Mouse (Mus musculus) kidney, embryonic 14.5 days (tissue): ENCODE measurements around the gene Afg3l1. TPM values are rescaled to one million over a fixed set of nuclear protein-coding genes. Genes with fewer than 3 reads are reported as not detected.
A peak's percentile ranks its signal among the peaks of the same experiment; 100 is the strongest.
"Not testable (repeated sequence)": the region's sequence is repeated elsewhere in the genome, so short reads cannot be mapped to it uniquely, and the experiment has no call there.

Experiments used
- ATAC-seq: fragments of 200-750 bp; cut with Nextera tagmentation; 2 replicates; pipeline ENCODE4 v1.8.0; 2017; ENCODE audit warnings: moderate number of reproducible peaks, mild to moderate bottlenecking, moderate TSS enrichment, moderate library complexity; ENCODE audit not compliant: low FRiP score, low TSS enrichment
- H3K27ac ChIP-seq: fragments of 300-500 bp; sonication (generic); 2 replicates; pipeline ENCODE4 v1.5.1; 2014; ENCODE audit warnings: low read depth, mild to moderate bottlenecking, low read length, moderate library complexity, mixed read lengths
- H3K27me3 ChIP-seq: fragments of 300-500 bp; sonication (generic); 2 replicates; pipeline ENCODE4 v1.6.1; 2014; ENCODE audit warnings: mild to moderate bottlenecking, low read length; ENCODE audit not compliant: control insufficient read depth, insufficient read depth
- H3K36me3 ChIP-seq: fragments of 300-500 bp; sonication (generic); 2 replicates; pipeline ENCODE4 v1.6.1; 2014; ENCODE audit warnings: low read length, mixed read lengths; ENCODE audit not compliant: control insufficient read depth, insufficient read depth
- H3K4me1 ChIP-seq: fragments of 300-500 bp; sonication (generic); 2 replicates; pipeline ENCODE4 v1.6.1; 2014; ENCODE audit warnings: low read length, mixed read lengths; ENCODE audit not compliant: control insufficient read depth, insufficient read depth
- H3K4me2 ChIP-seq: fragments of 300-500 bp; sonication (generic); replicated peaks from 2 replicates; pipeline ENCODE4 v1.6.1; 2014; ENCODE audit warnings: low read depth, mild to moderate bottlenecking, low read length
- H3K4me3 ChIP-seq: fragments of 300-500 bp; sonication (generic); 2 replicates; pipeline ENCODE4 v1.5.1; 2014; ENCODE audit warnings: mild to moderate bottlenecking, low read length
- H3K9ac ChIP-seq: fragments of 300-500 bp; sonication (generic); 2 replicates; pipeline ENCODE4 v1.6.1; 2014; ENCODE audit warnings: low read depth, mild to moderate bottlenecking, low read length, moderate library complexity
- H3K9me3 ChIP-seq: fragments of 300-500 bp; sonication (generic); 2 replicates; pipeline ENCODE4 v1.6.1; 2016; ENCODE audit warnings: low read length; ENCODE audit not compliant: control insufficient read depth
- WGBS: fragments of 180-500 bp; shearing (Covaris S2); extraction: QIAGEN DNeasy Blood & Tissue Kit; methylation state at CpG from one replicate; pipeline ENCODE4 v1.1.7; 2014; 5-methylcytosine and 5-hydroxymethylcytosine counted together
- polyA plus RNA-seq: library from polyadenylated mRNA; unstranded; fragments of >200 nt; fragmentation: Nextera tagmentation; extraction: Ambion mirVana; gene quantifications from 2 replicates; pipeline ENCODE4 v1.2.1, GENCODE M21; 2014

Gene Afg3l1
- polyA plus RNA-seq, 1 experiment from 2014 or later: 43.2 TPM

DNA sequence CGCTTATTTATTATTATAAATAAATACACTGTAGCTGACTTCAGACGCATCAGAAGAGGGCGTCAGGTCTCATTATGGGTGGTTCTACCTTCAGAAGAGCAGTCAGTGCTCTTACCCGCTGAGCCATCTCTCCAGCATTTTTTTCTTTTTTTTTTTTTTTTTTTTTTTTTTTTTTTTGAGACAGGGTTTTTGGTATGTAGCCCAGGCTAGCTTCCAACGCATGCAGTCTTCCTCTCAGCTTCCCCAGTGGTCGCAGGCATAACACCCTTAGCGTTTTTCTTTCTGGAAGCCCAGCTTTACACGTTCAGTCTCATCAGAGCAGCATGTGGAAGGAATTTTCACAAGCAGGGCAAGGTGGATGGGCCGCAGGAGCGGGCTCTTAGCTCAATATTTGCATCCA is 40.5 kb downstream of the Afg3l1 start:
- Histone ChIP-seq H3K36me3 (peaks cover 22% of the 10 kb centered on the region), H3K4me1 (peaks cover 15% of the 10 kb centered on the region; the same call in 1 of the 2 replicates), H3K27me3 (peaks cover 24% of the 10 kb centered on the region), H3K9ac (no peak overlapping the region), H3K4me2 (peak overlapping the region; percentile 88), H3K9me3 (no peaks in the 10 kb centered on the region), H3K4me3 (peak overlapping the region; percentile 82), H3K27ac (no peak overlapping the region)
- 40% methylated on average over 10 of the region's 10 CpGs for WGBS
- ATAC-seq: no peak

DNA sequence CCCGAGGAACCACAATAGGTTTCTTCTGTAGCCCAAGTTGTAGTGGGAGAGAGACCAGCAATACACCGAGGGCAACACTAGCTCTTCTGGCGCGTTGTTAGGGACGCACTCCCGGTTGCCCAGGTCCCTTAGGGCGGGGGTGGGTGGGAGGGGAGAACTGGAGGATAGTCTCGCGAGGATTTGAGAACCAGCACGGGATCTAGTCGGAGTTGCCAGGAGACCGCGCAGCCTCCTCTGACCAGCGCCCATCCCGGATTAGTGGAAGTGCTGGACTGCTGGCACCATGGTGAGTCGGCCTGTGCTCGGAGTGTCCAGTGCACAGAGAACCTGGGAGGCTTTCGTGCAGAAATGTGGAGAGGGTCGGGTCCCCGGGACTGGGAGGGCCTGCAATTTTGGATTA is 41.0 kb downstream of the Afg3l1 start, which contains the start of gene Gas8:
Gene Gas8 (plus strand): TSS at position 168 of the 400 bp plus-strand sequence.
- peak; percentile 92 for ATAC-seq
- Histone ChIP-seq H3K4me3 (peak within 1 kb of the TSS; percentile 82), H3K4me2 (peak within 1 kb of the TSS; percentile 88)

GRCm38 (mm10) chr8:123520048-123520447 is 42.3 kb downstream of the Afg3l1 start:
- H3K4me3 ChIP-seq, ATAC-seq, H3K9ac ChIP-seq, H3K27me3 ChIP-seq, H3K4me1 ChIP-seq, H3K9me3 ChIP-seq, H3K27ac ChIP-seq, H3K4me2 ChIP-seq: not testable (repeated sequence)
- WGBS: 88% methylated on average over 1 of the region's 1 CpGs
- peaks cover 41% of the 10 kb centered on the region for H3K36me3 ChIP-seq

More for the DNA sequence above, 41.0 kb downstream of the Afg3l1 start, which contains the start of gene Gas8:
- Histone ChIP-seq H3K9me3 (no peaks in the 10 kb centered on the region), H3K27me3 (peaks cover 19% of the 10 kb centered on the region), H3K36me3 (peaks cover 27% of the 10 kb centered on the region), H3K9ac (peak within 1 kb of the TSS; percentile 84), H3K27ac (no peak within 1 kb of the TSS; the same call in 1 of the 2 replicates), H3K4me1 (peaks cover 15% of the 10 kb centered on the region; the same call in 1 of the 2 replicates)
- WGBS: under 1% methylated on average over 20 of the region's 20 CpGs

DNA sequence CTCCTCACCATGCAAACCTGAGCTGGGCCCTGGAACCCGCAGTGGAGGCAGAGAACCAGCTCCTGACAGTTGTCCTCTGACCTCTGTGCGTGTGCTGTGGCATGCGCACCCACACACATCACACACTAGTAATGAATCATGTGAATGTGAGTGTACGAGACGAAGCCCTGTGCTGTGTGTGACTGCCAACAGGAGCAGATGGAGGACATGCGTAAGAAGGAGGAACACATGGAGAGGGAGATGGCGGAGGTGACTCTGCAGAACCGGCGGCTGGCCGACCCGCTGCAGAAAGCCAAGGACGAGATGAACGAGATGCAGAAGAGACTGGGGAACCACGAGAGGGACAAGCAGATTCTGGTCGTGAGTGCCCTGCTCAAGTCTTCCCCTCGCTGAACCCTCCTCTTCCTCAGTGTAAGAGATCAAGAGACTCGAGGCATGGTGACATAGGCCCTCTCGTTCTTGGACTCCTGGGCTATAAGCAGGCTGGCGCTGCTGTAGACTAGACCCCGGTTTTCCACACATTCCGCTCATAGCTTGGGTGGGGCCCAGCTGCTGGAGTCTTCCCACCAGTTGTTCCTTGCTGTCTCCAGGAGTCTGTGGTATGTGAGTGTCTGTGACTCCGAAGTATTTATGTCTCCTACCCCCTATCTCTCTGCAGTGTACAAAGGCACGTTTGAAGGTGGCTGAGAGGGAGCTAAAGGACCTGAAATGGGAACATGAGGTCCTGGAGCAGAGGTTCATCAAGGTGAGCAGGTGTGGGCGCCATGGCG is 50.2 kb downstream of the Afg3l1 start:
- H3K9ac ChIP-seq: no peak overlapping the region
- H3K27ac ChIP-seq: no peak overlapping the region
- H3K27me3 ChIP-seq: no peaks in the 10 kb centered on the region
- no peak for ATAC-seq
- no peak overlapping the region for H3K4me3 ChIP-seq
- H3K4me1 ChIP-seq: no peaks in the 10 kb centered on the region
- no peak overlapping the region for H3K4me2 ChIP-seq
- WGBS: 93% methylated on average over 25 of the region's 25 CpGs
- H3K9me3 ChIP-seq: no peaks in the 10 kb centered on the region
- H3K36me3 ChIP-seq: peaks cover 97% of the 10 kb centered on the region

DNA sequence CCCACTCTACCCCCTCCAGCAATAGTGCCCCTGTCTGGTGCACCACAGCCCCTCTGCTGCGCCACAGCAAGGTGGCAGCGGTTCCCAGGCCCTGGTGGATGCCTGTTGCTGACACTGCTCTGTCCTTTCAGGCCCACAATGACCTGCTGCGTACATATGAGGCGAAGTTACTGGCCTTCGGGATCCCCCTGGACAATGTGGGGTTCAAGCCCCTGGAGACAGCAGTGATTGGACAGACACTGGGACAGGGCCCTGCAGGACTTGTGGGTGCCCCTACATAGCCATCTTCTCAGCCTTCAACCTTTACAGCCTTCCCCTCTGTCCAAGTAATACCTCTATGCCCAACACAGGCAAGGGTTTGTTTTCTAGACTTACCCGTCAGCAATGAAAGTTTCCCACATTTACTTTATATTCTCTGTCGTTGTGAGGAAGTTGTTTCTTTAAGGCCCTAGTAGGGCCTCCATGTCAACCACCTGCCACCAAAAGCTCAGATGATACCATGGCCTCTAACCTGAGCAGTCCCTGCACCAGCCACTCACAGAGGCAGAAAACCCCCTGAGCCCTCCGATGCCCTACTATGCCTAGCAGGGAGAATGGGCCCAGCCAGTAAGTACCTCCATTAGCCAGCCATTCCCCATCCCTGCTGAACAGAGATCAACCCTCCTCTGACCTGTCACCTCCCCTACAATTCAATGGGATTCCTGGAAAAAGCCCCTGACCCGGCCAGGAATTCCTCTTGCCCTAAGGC is 58.7 kb downstream of the Afg3l1 start:
- Histone ChIP-seq H3K9me3 (no peaks in the 10 kb centered on the region), H3K27me3 (no peaks in the 10 kb centered on the region), H3K27ac (no peak overlapping the region), H3K4me2 (no peak overlapping the region), H3K36me3 (peaks cover 53% of the 10 kb centered on the region), H3K4me3 (no peak overlapping the region), H3K9ac (no peak overlapping the region), H3K4me1 (no peaks in the 10 kb centered on the region)
- 87% methylated on average over 9 of the region's 9 CpGs for WGBS
- no peak for ATAC-seq

DNA sequence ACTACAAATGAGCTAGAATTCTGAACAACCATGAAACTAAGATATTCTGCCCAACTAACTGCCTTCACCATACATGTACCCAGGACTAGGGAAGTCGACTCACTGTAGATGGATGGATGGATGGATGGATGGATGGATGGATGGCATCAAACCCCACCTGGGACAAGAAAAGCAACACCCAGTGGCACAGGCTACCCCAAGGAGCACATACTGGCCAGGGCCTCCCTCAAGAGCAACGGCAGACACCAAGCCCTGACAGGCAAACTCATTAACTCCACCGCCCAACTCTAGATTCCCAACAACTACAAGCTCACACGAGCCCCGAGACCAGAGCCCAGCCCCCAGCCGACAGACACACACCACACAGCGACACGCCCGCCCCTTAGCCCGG is 59.3 kb downstream of the Afg3l1 start:
- ATAC-seq: 0 out of 2 replicates have a peak, but pooled peaks have one; percentile 49
- Histone ChIP-seq H3K4me2 (no peak overlapping the region), H3K9ac (no peak overlapping the region), H3K9me3 (no peaks in the 10 kb centered on the region), H3K27ac (no peak overlapping the region), H3K4me1 (no peaks in the 10 kb centered on the region), H3K4me3 (no peak overlapping the region), H3K27me3 (no peaks in the 10 kb centered on the region), H3K36me3 (peaks cover 47% of the 10 kb centered on the region)
- WGBS: 34% methylated on average over 6 of the region's 10 CpGs

GRCm38 (mm10) chr8:123537641-123538040 is 59.9 kb downstream of the Afg3l1 start:
- ATAC-seq, H3K9ac ChIP-seq, H3K4me1 ChIP-seq, H3K9me3 ChIP-seq, H3K27me3 ChIP-seq, H3K4me3 ChIP-seq, H3K27ac ChIP-seq, H3K4me2 ChIP-seq: not testable (repeated sequence)
- H3K36me3 ChIP-seq: peaks cover 41% of the 10 kb centered on the region
- 70% methylated on average over 6 of the region's 14 CpGs for WGBS
